Mouse (Mus musculus) embryonic facial prominence, embryonic 14.5 days (tissue): ENCODE results near the gene Zdhhc6. TPM values are rescaled to one million over a fixed set of nuclear protein-coding genes. Genes with fewer than 3 reads are reported as not detected.

ENCODE experiments used
- ATAC-seq: fragments of 200-750 bp; cut with Nextera tagmentation; 2 replicates; pipeline ENCODE4 v1.8.0; 2017; ENCODE audit warnings: low read depth, moderate number of reproducible peaks, moderate TSS enrichment
- DNase-seq: peaks from one replicate; pipeline ENCODE4 v3.0.0-alpha.2; 2015; ENCODE audit warnings: low spot score
- H3K27ac ChIP-seq: fragments of 300-500 bp; sonication (generic); replicated peaks from 2 replicates; pipeline ENCODE4 v1.5.1; 2014; ENCODE audit warnings: low read depth, mild to moderate bottlenecking, low read length, moderate library complexity
- H3K27me3 ChIP-seq: fragments of 300-500 bp; sonication (generic); replicated peaks from 2 replicates; pipeline ENCODE4 v1.6.1; 2014; ENCODE audit warnings: low read length; ENCODE audit not compliant: control insufficient read depth, insufficient read depth
- H3K36me3 ChIP-seq: fragments of 300-500 bp; sonication (generic); 2 replicates; pipeline ENCODE4 v1.6.1; 2014; ENCODE audit warnings: low read length, mixed read lengths; ENCODE audit not compliant: control insufficient read depth, insufficient read depth
- H3K4me1 ChIP-seq: fragments of 300-500 bp; sonication (generic); 2 replicates; pipeline ENCODE4 v1.6.1; 2014; ENCODE audit warnings: antibody characterized with exemption, low read length; ENCODE audit not compliant: control insufficient read depth, insufficient read depth
- H3K4me2 ChIP-seq: fragments of 300-500 bp; sonication (generic); 2 replicates; pipeline ENCODE4 v1.6.1; 2014; ENCODE audit warnings: low read depth, mild to moderate bottlenecking, low read length, moderate library complexity, mixed read lengths
- H3K4me3 ChIP-seq: fragments of 300-500 bp; sonication (generic); 2 replicates; pipeline ENCODE4 v1.5.1; 2014; ENCODE audit warnings: low read depth, mild to moderate bottlenecking, low read length
- H3K9ac ChIP-seq: fragments of 300-500 bp; sonication (generic); 2 replicates; pipeline ENCODE4 v1.6.1; 2014; ENCODE audit warnings: low read depth, mild to moderate bottlenecking, low read length, moderate library complexity, mixed read lengths
- H3K9me3 ChIP-seq: fragments of 300-500 bp; sonication (generic); 2 replicates; pipeline ENCODE4 v1.6.1; 2016; ENCODE audit warnings: low read length; ENCODE audit not compliant: control insufficient read depth
- WGBS: fragments of 180-500 bp; shearing (Covaris S2); extraction: QIAGEN DNeasy Blood & Tissue Kit; methylation state at CpG from one replicate; pipeline ENCODE4 v1.1.7; 2014; 5-methylcytosine and 5-hydroxymethylcytosine counted together
- polyA plus RNA-seq: library from polyadenylated mRNA; unstranded; fragments of >200 nt; fragmentation: Nextera tagmentation; extraction: Ambion mirVana; gene quantifications from 2 replicates; pipeline ENCODE4 v1.2.1, GENCODE M21; 2014

Gene Zdhhc6
- polyA plus RNA-seq: 73.2 and 82.9 TPM in 2 replicates

- WGBS: under 1% methylated on average over 59 of the region's 60 CpGs
- H3K9ac ChIP-seq: peak within 1 kb of the TSS; percentile 85
- H3K9me3 ChIP-seq: no peaks in the 10 kb centered on the region
- DNase-seq (peak; percentile 81), ATAC-seq (peak; percentile 81)
- H3K4me1 ChIP-seq: peaks cover 16% of the 10 kb centered on the region
- peak within 1 kb of the TSS; percentile 94 for H3K4me2 ChIP-seq
- peaks cover 24% of the 10 kb centered on the region for H3K36me3 ChIP-seq
- H3K27me3 ChIP-seq: no peaks in the 10 kb centered on the region
- peak within 1 kb of the TSS; percentile 89 for H3K4me3 ChIP-seq
- H3K27ac ChIP-seq: peak within 1 kb of the TSS; percentile 93
Measured at GRCm38 (mm10) chr19:55315452-55316108, at the start of gene Zdhhc6. TSS of gene Zdhhc6 (minus strand) at chr19:55316032.

- Histone ChIP-seq H3K9me3 (no peaks in the 10 kb centered on the region), H3K4me1 (peaks cover 5% of the 10 kb centered on the region; the same call in 1 of the 2 replicates), H3K4me2 (no peak overlapping the region), H3K36me3 (no peaks in the 10 kb centered on the region), H3K4me3 (no peak overlapping the region), H3K27me3 (no peaks in the 10 kb centered on the region), H3K9ac (no peak overlapping the region), H3K27ac (no peak overlapping the region)
- no peak for DNase-seq
- ATAC-seq: no peak
- WGBS: 90% methylated on average over 9 of the region's 9 CpGs
Measured at GRCm38 (mm10) chr19:55362606-55363005, 46.8 kb upstream of the Zdhhc6 start.

- 59% methylated on average over 9 of the region's 9 CpGs for WGBS
- Histone ChIP-seq H3K4me3 (no peak overlapping the region), H3K9me3 (no peaks in the 10 kb centered on the region), H3K4me2 (no peak overlapping the region), H3K4me1 (peaks cover 17% of the 10 kb centered on the region; the same call in 1 of the 2 replicates), H3K27ac (no peak overlapping the region), H3K27me3 (no peaks in the 10 kb centered on the region), H3K36me3 (no peaks in the 10 kb centered on the region), H3K9ac (no peak overlapping the region)
- peak; percentile 55; the same call in 1 of the 2 replicates for ATAC-seq
- DNase-seq: peak; percentile 62
Measured at GRCm38 (mm10) chr19:55350673-55351378, 35.0 kb upstream of the Zdhhc6 start.

- no peak overlapping the region for H3K4me3 ChIP-seq
- H3K9me3 ChIP-seq: no peaks in the 10 kb centered on the region
- H3K27me3 ChIP-seq: no peaks in the 10 kb centered on the region
- no peak overlapping the region for H3K4me2 ChIP-seq
- ATAC-seq (no peak), DNase-seq (no peak)
- 85% methylated on average over 3 of the region's 3 CpGs for WGBS
- no peaks in the 10 kb centered on the region; the same call in 1 of the 2 replicates for H3K36me3 ChIP-seq
- peaks cover 17% of the 10 kb centered on the region; the same call in 1 of the 2 replicates for H3K4me1 ChIP-seq
- H3K27ac ChIP-seq: no peak overlapping the region
- H3K9ac ChIP-seq: no peak overlapping the region
Measured at GRCm38 (mm10) chr19:55348187-55348586, 32.4 kb upstream of the Zdhhc6 start.

GRCm38 (mm10) chr19:55343274-55343673, 27.4 kb upstream of the Zdhhc6 start:
- Histone ChIP-seq H3K9ac (no peak overlapping the region), H3K4me3 (no peak overlapping the region), H3K36me3 (no peaks in the 10 kb centered on the region; the same call in 1 of the 2 replicates), H3K4me2 (no peak overlapping the region), H3K9me3 (no peaks in the 10 kb centered on the region), H3K27me3 (no peaks in the 10 kb centered on the region), H3K27ac (no peak overlapping the region), H3K4me1 (0 out of 2 replicates have a peak, but pooled peaks cover 5% of the 10 kb centered on the region)
- WGBS: 84% methylated on average over 9 of the region's 9 CpGs
- DNase-seq: no peak
- ATAC-seq: no peak

GRCm38 (mm10) chr19:55342423-55342822, 26.6 kb upstream of the Zdhhc6 start:
- no peaks in the 10 kb centered on the region; the same call in 1 of the 2 replicates for H3K36me3 ChIP-seq
- H3K4me2 ChIP-seq: no peak overlapping the region
- H3K9me3 ChIP-seq: no peaks in the 10 kb centered on the region
- no peak overlapping the region for H3K9ac ChIP-seq
- H3K4me1 ChIP-seq: 0 out of 2 replicates have a peak, but pooled peaks cover 5% of the 10 kb centered on the region
- WGBS: 90% methylated on average over 7 of the region's 7 CpGs
- ATAC-seq (no peak), DNase-seq (no peak)
- no peak overlapping the region for H3K4me3 ChIP-seq
- no peak overlapping the region for H3K27ac ChIP-seq
- H3K27me3 ChIP-seq: no peaks in the 10 kb centered on the region

- WGBS: 65% methylated on average over 3 of the region's 3 CpGs
- 0 out of 2 replicates have a peak, but pooled peaks cover 5% of the 10 kb centered on the region for H3K4me1 ChIP-seq
- H3K4me2 ChIP-seq: no peak overlapping the region
- no peaks in the 10 kb centered on the region; the same call in 1 of the 2 replicates for H3K36me3 ChIP-seq
- H3K4me3 ChIP-seq: no peak overlapping the region
- ATAC-seq: no peak
- H3K27me3 ChIP-seq: no peaks in the 10 kb centered on the region
- H3K9ac ChIP-seq: no peak overlapping the region
- H3K9me3 ChIP-seq: no peaks in the 10 kb centered on the region
- no peak overlapping the region for H3K27ac ChIP-seq
- DNase-seq: no peak
Measured at GRCm38 (mm10) chr19:55341377-55341776, 25.5 kb upstream of the Zdhhc6 start.

- H3K36me3 ChIP-seq: no peaks in the 10 kb centered on the region; the same call in 1 of the 2 replicates
- DNase-seq (peak; percentile 18), ATAC-seq (no peak)
- no peak overlapping the region for H3K4me2 ChIP-seq
- H3K4me1 ChIP-seq: 0 out of 2 replicates have a peak, but pooled peaks cover 5% of the 10 kb centered on the region
- H3K9ac ChIP-seq: no peak overlapping the region
- H3K9me3 ChIP-seq: no peaks in the 10 kb centered on the region
- H3K27ac ChIP-seq: no peak overlapping the region
- no peaks in the 10 kb centered on the region for H3K27me3 ChIP-seq
- H3K4me3 ChIP-seq: no peak overlapping the region
- 84% methylated on average over 6 of the region's 6 CpGs for WGBS
Measured at GRCm38 (mm10) chr19:55340521-55340920, 24.7 kb upstream of the Zdhhc6 start.
